Mouse (Mus musculus) embryonic fibroblast, embryonic 13.5 days (primary cell): ENCODE measurements around the gene Ttc22.

ENCODE experiments used
- CTCF ChIP-seq: IDR thresholded peaks from 2 replicates; pipeline ENCODE4 v1.5.1; 2011; ENCODE audit warnings: mild to moderate bottlenecking, control low read depth, low read length, moderate library complexity, borderline replicate concordance; ENCODE audit not compliant: insufficient read depth
- POLR2A ChIP-seq: IDR thresholded peaks from 2 replicates; pipeline ENCODE4 v1.6.1; 2011; ENCODE audit warnings: low read depth, mild to moderate bottlenecking, control low read depth, low read length, moderate library complexity

DNA sequence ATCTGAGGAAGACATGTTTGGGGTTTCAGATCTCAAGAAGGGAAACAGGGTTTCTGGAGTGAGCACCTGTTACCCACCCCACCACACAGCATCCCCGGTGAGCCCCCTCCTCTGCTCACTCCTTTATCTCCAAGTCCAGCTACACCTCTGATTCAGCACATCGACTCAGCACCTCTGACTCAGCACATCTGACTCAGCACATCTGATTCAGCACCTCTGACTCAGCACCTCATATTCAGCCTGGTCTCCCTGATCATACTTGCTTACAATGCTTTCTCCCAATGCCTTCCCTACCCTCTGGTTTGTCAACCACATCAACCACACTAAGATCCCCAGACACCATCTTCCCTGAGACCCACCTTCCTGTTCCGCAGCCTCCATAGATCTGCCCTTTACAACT, 8.7 kb upstream of the Ttc22 start:
- TF ChIP-seq POLR2A = no peak
- no peak for TF ChIP-seq CTCF
